18 mouse cellular contexts compared by ENCODE assay signal in genomic region chr11:108171917-108172316, GRCm38 (mm10).
DNase-seq lines count a peak whose midpoint lies in the region; ATAC-seq lines count a peak whose summit lies in the region.
"Had no signal": no experiment of that assay in that cellular context is flagged by ENCODE, and none has a peak within 500 bp of the region (broad histone marks: within the 10 kb centered on the region; RNA-seq: fewer than 3 reads in every experiment).

No protein-coding gene starts in this region.

- 0 out of 2 replicates have a peak, but pooled peaks cover 4% of the 10 kb centered on the region for H3K9me3 ChIP-seq in forebrain, embryonic 13.5 days (replicated peaks)
- H3K9me3 ChIP-seq in forebrain, embryonic 11.5 days (ENCODE audit: control insufficient read depth, low read length), result no peaks in the 10 kb centered on the region
- H3K9me3 ChIP-seq: liver, embryonic 12.5 days; lung, embryonic 15.5 days had no signal

- no peak overlapping the region for H3K9ac ChIP-seq in forebrain, embryonic 13.5 days
- no peak overlapping the region for H3K9ac ChIP-seq in forebrain, embryonic 11.5 days (ENCODE audit: low read length)
- H3K9ac ChIP-seq: heart, embryonic 13.5 days; liver, embryonic 12.5 days; lung, embryonic 15.5 days had no signal

- 59% methylated on average over 5 of the region's 5 CpGs for WGBS in forebrain, embryonic 13.5 days
- 67% methylated on average over 5 of the region's 5 CpGs for WGBS in forebrain, embryonic 11.5 days

- intact Hi-C loops in heart, postnatal 25 days (cut with DNase I), result no loop called here

- DNase-seq in forebrain, embryonic 11.5 days (ENCODE audit: low spot score), result no peak
- DNase-seq in retina, postnatal 1 day, result peak; percentile 52
- no peak for DNase-seq in retina, embryonic 14.5 days (ENCODE audit: low spot score)
- DNase-seq in induced T-regulatory cell, adult 2 months (ENCODE audit: low read depth), result peak; percentile 73
- DNase-seq in heart, postnatal 25 days (ENCODE audit: low spot score), result no peak
- DNase-seq in adrenal gland, postnatal 25 days, result no peak
- DNase-seq in liver, result no peak
- DNase-seq: adrenal gland, adult 2 months; cerebellum, adult 9-11 months; embryo, embryonic 11 days; kidney, adult 8-10 months; kidney, postnatal 4 days; layer of hippocampus, postnatal 36 days; left cerebral cortex, postnatal 4 days had no signal

- no peaks in the 10 kb centered on the region for H3K36me3 ChIP-seq in forebrain, embryonic 13.5 days (ENCODE audit: poor library complexity, severe bottlenecking)
- H3K36me3 ChIP-seq in forebrain, embryonic 11.5 days (ENCODE audit: control insufficient read depth, insufficient read depth, low read length), result no peaks in the 10 kb centered on the region
- H3K36me3 ChIP-seq: liver, embryonic 12.5 days; lung, embryonic 15.5 days had no signal

- H3K4me3 ChIP-seq in forebrain, embryonic 13.5 days, result no peak overlapping the region
- no peak overlapping the region for H3K4me3 ChIP-seq in forebrain, embryonic 11.5 days (ENCODE audit: low read depth, low read length)
- H3K4me3 ChIP-seq: heart, embryonic 13.5 days; liver, embryonic 12.5 days; lung, embryonic 15.5 days had no signal

- peaks cover 14% of the 10 kb centered on the region; the same call in 1 of the 2 replicates for H3K4me1 ChIP-seq in forebrain, embryonic 13.5 days
- H3K4me1 ChIP-seq in forebrain, embryonic 11.5 days (replicated peaks; ENCODE audit: control insufficient read depth, insufficient read depth, low read length), result no peaks in the 10 kb centered on the region
- H3K4me1 ChIP-seq: liver, embryonic 12.5 days; lung, embryonic 15.5 days had no signal

- H3K27me3 ChIP-seq in forebrain, embryonic 13.5 days, result no peaks in the 10 kb centered on the region
- H3K27me3 ChIP-seq in forebrain, embryonic 11.5 days (ENCODE audit: control insufficient read depth, insufficient read depth, low read length), result no peaks in the 10 kb centered on the region
- H3K27me3 ChIP-seq: heart, embryonic 13.5 days; liver, embryonic 12.5 days; lung, embryonic 15.5 days had no signal

- H3K27ac ChIP-seq in forebrain, embryonic 13.5 days, result no peak overlapping the region
- H3K27ac ChIP-seq in forebrain, embryonic 11.5 days (ENCODE audit: low read depth, low read length), result no peak overlapping the region
- H3K27ac ChIP-seq: heart, embryonic 13.5 days; liver, embryonic 12.5 days; lung, embryonic 15.5 days had no signal

- H3K4me2 ChIP-seq in forebrain, embryonic 13.5 days, result no peak overlapping the region
- no peak overlapping the region for H3K4me2 ChIP-seq in forebrain, embryonic 11.5 days (ENCODE audit: low read depth, low read length, severe bottlenecking)
- H3K4me2 ChIP-seq: heart, embryonic 13.5 days; liver, embryonic 12.5 days; lung, embryonic 15.5 days had no signal

- peak; percentile 83 for ATAC-seq in forebrain, embryonic 13.5 days
- ATAC-seq in forebrain, embryonic 11.5 days (replicated peaks; ENCODE audit: low FRiP score), result no peak
- ATAC-seq: liver, embryonic 12.5 days had no signal

Comparison
In these comparisons a context has a peak if more than half of its experiments do, and no peak if none do; other contexts are left out.
1. DNase-seq: peak in retina, postnatal 1 day (single experiment) and induced T-regulatory cell, adult 2 months (single experiment); none in forebrain, embryonic 11.5 days (single experiment), retina, embryonic 14.5 days (single experiment), heart, postnatal 25 days (single experiment), adrenal gland, postnatal 25 days (single experiment) and liver (single experiment).